Mouse (Mus musculus): ENCODE results near the gene Actl6a. TPM values are rescaled to one million over a fixed set of nuclear protein-coding genes. Genes with fewer than 3 reads are reported as not detected.
"Not testable (repeated sequence)": the region's sequence is repeated elsewhere in the genome, so short reads cannot be mapped to it uniquely, and the experiment has no call there.

Gene Actl6a
- total RNA-seq (2021): 10 to 100 TPM; 13.1 to 17.9 TPM

DNA sequence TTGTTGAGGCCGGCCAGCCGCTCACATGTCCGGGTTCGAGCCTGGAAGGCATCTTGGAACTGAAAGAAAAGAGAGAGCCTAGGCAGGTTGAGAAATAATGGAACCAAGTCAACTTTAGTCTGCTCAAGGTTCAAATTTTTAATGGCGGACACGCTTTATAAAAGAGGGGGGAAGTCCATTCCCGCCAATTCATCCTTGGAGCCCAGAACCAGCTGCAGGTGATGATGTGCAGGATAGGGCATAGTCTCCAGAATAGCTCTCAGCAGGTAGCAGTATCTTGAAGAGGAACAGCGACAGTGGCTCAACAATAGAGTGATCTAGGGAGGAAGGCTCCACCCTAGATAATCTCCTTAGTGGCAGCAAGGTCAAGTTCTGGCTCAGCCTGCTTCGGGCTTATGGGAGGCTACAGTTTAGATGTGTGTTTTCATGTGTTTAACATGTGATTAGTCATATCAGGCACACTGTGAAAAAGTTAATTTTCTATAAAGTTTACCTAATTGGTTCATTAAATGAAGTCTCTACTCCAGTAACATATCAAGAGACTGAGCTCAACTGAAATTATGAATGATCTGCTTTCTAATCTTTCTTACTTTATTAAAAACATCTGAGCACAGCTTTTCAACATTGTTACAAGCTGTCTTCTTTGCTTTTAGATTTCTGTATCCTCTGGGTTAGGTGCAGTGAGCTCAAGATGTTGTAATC, at the start of gene Actl6a:
TSS of gene Actl6a (plus strand) at position 652 of the 702 bp plus-strand sequence.
- intact Hi-C loops (cut with DNase I); DNase-seq (ENCODE audit: extremely low spot score in 1 of 2, low spot score in 2 of 2): not testable (repeated sequence)

- intact Hi-C loops (cut with DNase I): no loop called here
- DNase-seq (ENCODE audit: extremely low spot score in 1 of 2, low spot score in 2 of 2): no peak
Measured at GRCm38 (mm10) chr3:32656398-32656994, 49.6 kb upstream of the Actl6a start.

GRCm38 (mm10) chr3:32658401-32658800, 47.7 kb upstream of the Actl6a start:
- intact Hi-C loops (cut with DNase I): no loop called here
- DNase-seq (ENCODE audit: extremely low spot score in 1 of 2, low spot score in 2 of 2): no peak

DNA sequence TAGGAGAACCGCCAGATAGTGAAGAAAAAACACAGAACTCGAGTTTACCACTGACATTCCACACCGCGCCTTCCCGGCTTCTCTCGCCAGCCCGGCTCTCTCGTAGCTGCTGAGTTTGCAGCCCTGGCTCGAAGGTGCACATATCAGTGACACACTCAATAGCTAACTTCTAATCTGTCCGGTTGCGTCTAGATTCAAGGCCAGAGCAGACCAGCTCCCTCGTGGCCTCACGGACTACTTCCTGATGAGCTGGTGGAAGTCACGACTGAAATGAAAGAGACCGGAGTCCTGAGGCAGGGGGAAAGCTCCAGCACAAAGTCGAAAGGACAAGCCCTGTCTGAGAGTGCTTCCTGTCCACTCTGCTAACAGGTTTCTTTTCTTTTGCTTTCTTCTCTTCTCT, 47.3 kb upstream of the Actl6a start:
- no peak for DNase-seq (ENCODE audit: extremely low spot score in 1 of 2, low spot score in 2 of 2)
- intact Hi-C loops (cut with DNase I): no loop called here

- intact Hi-C loops (cut with DNase I): no loop called here
- DNase-seq (ENCODE audit: extremely low spot score in 1 of 2, low spot score in 2 of 2): no peak
Measured at GRCm38 (mm10) chr3:32659506-32659905, 46.6 kb upstream of the Actl6a start.

DNA sequence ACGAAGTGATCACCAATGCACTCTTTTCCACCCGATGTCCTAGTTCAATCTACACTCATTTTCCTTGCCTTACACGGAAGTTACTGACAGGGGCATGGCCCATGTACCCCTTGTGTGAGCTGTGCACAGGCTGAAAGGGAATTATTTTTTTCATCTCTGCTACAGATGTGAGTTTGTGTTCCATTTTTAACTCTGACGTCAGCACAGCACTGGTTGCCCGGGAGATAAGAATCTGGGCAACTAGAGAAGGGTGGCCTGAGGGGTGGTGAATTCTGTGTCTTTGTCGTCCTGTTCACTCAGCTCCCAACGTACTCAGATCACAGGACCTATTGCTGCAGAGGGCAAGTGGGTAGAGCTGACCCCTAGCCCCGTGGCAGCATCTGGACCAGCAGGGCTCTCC, 45.8 kb upstream of the Actl6a start:
- no peak for DNase-seq (ENCODE audit: extremely low spot score in 1 of 2, low spot score in 2 of 2)
- intact Hi-C loops (cut with DNase I): no loop called here

GRCm38 (mm10) chr3:32660831-32661555, 45.1 kb upstream of the Actl6a start:
- intact Hi-C loops (cut with DNase I): no loop called here
- DNase-seq (ENCODE audit: extremely low spot score in 1 of 2, low spot score in 2 of 2): no peak

DNA sequence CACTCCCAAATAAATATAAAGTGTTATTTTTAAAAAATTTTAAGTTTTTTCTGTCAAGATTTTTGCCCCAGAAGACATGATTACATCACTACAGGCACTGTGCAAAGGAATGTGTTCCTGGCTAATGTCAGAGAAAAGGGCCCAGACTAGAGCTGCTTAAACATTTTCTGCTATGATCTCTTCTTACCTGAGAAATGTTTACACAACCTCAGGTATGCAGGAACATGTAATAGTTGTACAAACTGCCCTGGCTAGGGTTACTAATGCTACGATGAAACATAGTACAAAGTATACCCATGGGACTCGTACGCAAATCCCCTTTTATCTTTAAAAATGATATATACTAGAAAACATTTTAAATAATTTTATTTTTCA, 44.6 kb upstream of the Actl6a start:
- intact Hi-C loops (cut with DNase I): no loop called here
- DNase-seq (ENCODE audit: extremely low spot score in 1 of 2, low spot score in 2 of 2): no peak

GRCm38 (mm10) chr3:32668256-32668959, 37.7 kb upstream of the Actl6a start:
- no peak for DNase-seq (ENCODE audit: extremely low spot score in 1 of 2, low spot score in 2 of 2)
- intact Hi-C loops (cut with DNase I): no loop called here

- intact Hi-C loops (cut with DNase I): no loop called here
- peak; percentile 33 to 59 for DNase-seq (ENCODE audit: extremely low spot score in 1 of 2, low spot score in 2 of 2)
Measured at GRCm38 (mm10) chr3:32669211-32669610, 36.9 kb upstream of the Actl6a start.

GRCm38 (mm10) chr3:32670196-32670595, 35.9 kb upstream of the Actl6a start:
- DNase-seq (ENCODE audit: extremely low spot score in 1 of 2, low spot score in 2 of 2): no peak
- intact Hi-C loops (cut with DNase I): no loop called here

- no peak for DNase-seq (ENCODE audit: extremely low spot score in 1 of 2, low spot score in 2 of 2)
- intact Hi-C loops (cut with DNase I): no loop called here
Measured at GRCm38 (mm10) chr3:32673151-32673550, 32.9 kb upstream of the Actl6a start.

- no peak for DNase-seq (ENCODE audit: extremely low spot score in 1 of 2, low spot score in 2 of 2)
- intact Hi-C loops (cut with DNase I): no loop called here
Measured at GRCm38 (mm10) chr3:32676393-32676792, 29.7 kb upstream of the Actl6a start.

GRCm38 (mm10) chr3:32682910-32683531, 23.1 kb upstream of the Actl6a start:
- intact Hi-C loops (cut with DNase I): no loop called here
- no peak for DNase-seq (ENCODE audit: extremely low spot score in 1 of 2, low spot score in 2 of 2)

DNA sequence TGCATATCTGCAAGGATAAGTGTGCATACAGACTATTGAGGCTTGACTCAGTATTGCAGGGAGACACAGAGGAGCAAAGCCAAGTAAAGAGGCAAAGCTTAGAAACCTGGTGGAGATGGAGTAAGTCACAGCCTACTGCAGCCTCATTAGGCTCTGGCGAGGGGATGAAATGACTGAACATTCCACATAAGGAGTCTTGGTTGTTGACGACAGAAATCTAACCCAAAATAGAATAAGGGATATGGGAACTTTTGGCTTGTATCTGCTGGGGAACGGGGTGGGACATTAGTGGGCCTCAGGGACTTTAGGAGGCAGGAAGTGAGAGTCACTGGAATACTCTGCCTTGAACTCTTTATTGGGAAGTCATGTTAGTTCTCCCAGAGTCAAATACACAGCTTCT, 21.5 kb upstream of the Actl6a start:
- no peak for DNase-seq (ENCODE audit: extremely low spot score in 1 of 2, low spot score in 2 of 2)
- intact Hi-C loops (cut with DNase I): no loop called here

DNA sequence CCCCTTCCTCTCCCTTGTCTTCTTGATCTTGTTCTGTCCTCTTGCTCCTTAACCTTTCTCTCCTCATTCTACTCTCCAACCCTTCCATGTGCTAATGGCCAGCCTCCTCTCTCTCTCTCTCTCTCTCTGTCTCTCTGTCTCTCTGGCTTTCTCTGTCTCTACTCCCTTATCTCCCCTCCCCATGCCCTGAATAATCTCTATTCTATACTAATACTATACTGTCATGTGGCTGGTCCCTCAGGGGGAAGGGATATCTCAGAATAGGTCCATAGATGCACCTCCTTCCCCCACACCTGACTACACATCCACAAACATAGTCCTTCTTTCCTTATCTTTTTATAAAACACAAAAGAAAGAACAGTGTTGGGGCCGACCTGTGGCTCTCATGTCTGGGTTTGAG, 19.6 kb upstream of the Actl6a start:
- no peak for DNase-seq (ENCODE audit: extremely low spot score in 1 of 2, low spot score in 2 of 2)
- intact Hi-C loops (cut with DNase I): no loop called here

GRCm38 (mm10) chr3:32687156-32687555, 18.9 kb upstream of the Actl6a start:
- intact Hi-C loops (cut with DNase I): no loop called here
- DNase-seq (ENCODE audit: extremely low spot score in 1 of 2, low spot score in 2 of 2): no peak

- DNase-seq (ENCODE audit: extremely low spot score in 1 of 2, low spot score in 2 of 2): no peak
- intact Hi-C loops (cut with DNase I): no loop called here
Measured at GRCm38 (mm10) chr3:32689567-32689999, 16.5 kb upstream of the Actl6a start.

DNA sequence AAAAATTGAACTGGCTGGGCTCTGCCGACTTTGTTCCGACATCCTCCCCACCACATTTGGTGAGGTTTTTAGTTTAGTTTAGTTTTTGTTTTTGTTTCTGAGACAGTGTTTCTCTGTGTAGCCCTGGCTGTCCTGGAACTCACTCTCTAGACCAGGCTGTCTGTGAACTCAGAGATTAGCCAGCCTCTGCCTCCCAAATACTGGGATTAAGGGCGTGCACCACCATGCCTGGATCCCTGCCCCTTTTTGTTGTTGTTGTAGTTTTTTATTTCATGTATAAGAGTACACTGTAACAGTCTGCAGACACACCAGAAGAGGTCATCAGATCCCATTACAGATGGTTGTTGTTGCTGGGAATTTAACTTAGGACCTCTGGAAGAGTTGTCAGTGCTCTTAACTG, 16.1 kb upstream of the Actl6a start:
- intact Hi-C loops (cut with DNase I): no loop called here
- DNase-seq (ENCODE audit: extremely low spot score in 1 of 2, low spot score in 2 of 2): no peak
